Mouse (Mus musculus) effector memory CD4-positive, alpha-beta T cell, adult 5 months (primary cell): ENCODE data around the gene Slc39a10. TPM values are rescaled to one million over a fixed set of nuclear protein-coding genes. Genes with fewer than 3 reads are reported as not detected.

Experiments
- polyA plus RNA-seq: library from polyadenylated mRNA; unstranded; fragments of 100-300 nt; shearing (Covaris generic); gene quantifications from one replicate; pipeline ENCODE4 v1.2.1, GENCODE M21; 2017

Slc39a10 gene
- 8.5 TPM for polyA plus RNA-seq

GRCm38 (mm10) chr1:46892752-46893151 lies at the start of gene Slc39a10:
Slc39a10 (minus strand) TSS chr1:46892852.

